Mouse (Mus musculus) colon, adult 2 months (tissue): Measurements from ENCODE around the gene Rpain. TPM values are rescaled to one million over a fixed set of nuclear protein-coding genes. Genes with fewer than 3 reads are reported as not detected.

Source experiments
- polyA plus RNA-seq: library from polyadenylated mRNA; depleted of rRNA; stranded (reverse); fragments of >200 nt; gene quantifications from 2 replicates; pipeline ENCODE4 v1.2.3, GENCODE M21; 2012; rRNA removed

Gene Rpain
- 15.6 and 18.3 TPM in 2 replicates for polyA plus RNA-seq

DNA sequence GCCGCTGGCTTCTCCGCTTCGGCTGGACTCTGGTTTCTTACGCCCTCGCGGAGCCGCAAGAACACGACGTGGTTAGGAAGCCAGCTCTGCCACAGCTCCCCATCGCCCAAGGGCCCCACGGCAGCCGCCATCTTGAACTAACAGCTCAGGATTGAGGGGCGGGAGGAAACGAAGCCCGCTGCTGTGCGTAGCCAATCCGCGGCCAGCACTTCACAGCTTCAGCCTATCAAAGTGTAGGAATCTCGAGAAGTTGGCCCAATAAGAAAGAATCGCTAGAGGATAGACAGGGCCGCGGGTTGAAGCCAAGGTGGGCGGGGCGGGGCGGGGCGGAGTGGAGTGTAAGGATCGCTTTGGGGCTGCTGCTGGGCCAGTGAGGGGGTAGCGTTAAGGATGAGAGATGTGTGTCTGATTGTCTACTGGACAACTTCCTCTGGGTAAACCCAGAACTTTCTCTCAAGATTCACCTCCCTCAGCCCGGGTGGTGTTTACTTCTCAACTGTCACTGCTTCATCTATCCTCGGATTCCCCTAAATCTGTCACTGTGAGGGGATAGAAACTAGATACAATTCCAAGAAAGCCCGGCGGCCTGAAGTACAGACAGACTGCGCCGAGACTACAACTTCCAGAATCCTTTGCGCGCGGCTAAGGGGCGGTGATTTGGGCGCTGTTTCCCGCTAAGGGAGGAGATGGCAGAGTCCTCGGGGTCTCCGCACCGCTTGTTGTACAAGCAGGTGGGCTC lies at the start of gene Rpain, which contains the start of gene Nup88:
TSS of gene Rpain (plus strand) at position 393 of the 739 bp plus-strand sequence.
TSS of gene Nup88 (minus strand) at position 153 of the 739 bp plus-strand sequence.

DNA sequence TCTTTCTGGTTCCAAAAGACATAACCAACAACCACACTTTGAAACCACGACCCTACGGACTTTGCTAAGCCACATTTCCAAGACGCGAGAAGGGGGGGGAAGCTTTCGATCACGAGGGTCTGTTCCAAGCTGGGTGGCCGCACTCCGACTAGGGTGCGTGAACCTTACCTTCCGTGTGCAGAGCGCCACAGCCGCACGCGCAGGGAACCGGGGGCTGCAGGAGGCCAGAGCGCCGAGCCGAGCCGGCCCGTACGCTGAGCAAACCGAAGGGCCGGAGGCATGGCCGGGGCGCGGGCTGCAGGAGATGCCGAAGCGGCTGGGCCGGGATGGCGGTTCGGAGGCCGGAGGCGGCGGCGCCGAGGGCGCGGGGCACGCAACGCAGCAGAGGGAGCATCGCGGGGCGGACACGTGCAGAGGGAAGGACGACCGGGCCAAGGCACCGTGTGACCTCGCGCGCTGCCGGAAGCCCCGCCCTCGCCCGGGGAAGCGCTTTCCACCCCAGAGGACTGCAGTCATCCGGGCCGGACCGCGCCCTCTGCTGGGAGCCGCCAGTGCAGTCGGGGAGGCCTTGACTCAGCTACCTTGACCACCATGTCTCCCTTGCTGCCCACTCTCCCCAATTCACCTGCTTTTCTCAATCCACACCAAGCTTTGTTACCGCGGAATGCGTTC lies 12.7 kb downstream of the Rpain start, which contains the start of gene C1qbp:
TSS of gene C1qbp (minus strand) at position 470 of the 672 bp plus-strand sequence.

DNA sequence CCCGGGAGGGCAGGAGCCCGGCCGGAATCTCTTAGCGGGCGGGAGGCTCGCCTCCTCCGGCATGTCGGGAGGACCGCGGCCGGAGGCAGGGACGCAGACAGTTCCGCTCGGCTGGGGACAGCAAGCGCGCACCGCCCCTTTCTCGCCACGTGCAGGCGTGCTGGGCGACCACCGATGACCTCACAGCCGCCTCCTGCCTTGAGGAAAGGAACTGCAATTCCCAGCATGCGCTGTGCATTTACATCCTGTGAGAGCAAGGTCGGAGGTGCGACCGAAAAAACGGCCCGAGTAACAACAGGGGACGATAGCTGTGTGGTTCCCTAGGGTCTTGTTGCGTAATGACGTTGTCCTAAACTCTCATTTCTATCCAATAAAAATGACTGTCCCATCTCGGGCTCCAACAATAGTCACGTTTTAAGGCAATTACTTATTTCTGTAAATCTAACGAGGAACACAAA lies 34.3 kb downstream of the Rpain start, which contains the start of gene Dhx33:
TSS of gene Dhx33 (minus strand) at position 122 of the 458 bp plus-strand sequence.

DNA sequence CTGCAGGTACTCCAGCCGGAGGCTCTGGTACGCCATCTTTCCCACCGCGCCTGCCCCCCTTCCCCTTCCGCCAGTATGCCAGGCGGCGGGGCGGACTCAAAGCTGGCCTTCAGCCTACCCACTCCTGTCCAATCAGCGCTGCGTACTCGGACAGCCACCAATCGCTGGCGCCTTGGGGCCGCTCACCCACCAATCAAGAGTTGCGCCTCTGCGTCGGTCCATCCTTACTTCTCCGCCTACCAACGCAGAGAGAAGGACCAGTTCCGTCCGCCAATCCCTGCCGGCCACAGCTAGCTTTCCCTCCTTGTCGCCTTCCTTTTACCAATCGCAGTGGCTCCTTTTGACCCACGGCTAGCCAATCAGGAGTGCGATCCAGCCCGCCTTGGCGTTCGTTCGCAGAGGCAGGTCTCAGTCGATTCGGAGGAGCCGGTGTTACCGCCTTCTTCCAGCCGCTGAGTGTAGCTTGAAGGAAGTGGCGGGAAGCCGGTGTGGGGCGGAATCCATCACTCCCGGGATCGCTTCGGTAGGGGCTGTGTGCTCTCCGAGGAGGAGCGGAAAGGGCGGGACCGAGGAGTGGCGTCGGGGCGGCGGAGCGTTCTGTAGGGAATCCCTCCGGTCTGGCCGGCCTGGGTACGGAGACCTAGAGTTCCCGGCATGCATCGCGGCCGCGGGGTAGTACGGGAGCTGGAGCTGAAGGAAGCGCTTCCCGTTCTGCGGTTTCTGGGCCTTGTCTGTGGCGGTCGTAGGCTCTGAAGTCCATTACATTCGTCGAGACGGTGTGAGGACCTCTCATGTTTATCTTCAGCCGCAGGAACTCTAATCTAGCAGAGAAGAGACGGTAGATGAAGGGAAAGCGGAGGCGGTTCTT lies 49.4 kb downstream of the Rpain start, which contains the start of the genes Mis12 and Derl2:
TSS of gene Mis12 (plus strand) at position 411 of the 868 bp plus-strand sequence.
TSS of gene Derl2 (minus strand) at position 641 of the 868 bp plus-strand sequence.

Other genes starting within 250 kb of the Rpain start
- gene Zfp3, start 206.0 kb upstream of the Rpain start, polyA plus RNA-seq = 1.1 and 1.3 TPM in 2 replicates
- gene Scimp, start 157.6 kb upstream of the Rpain start, polyA plus RNA-seq = 0.63 and 0.94 TPM in 2 replicates
- gene Rabep1, start 125.4 kb upstream of the Rpain start, polyA plus RNA-seq = 1.8 and 2.0 TPM in 2 replicates
- 16.0 and 18.7 TPM in 2 replicates for gene Nup88, start 240 bp upstream of the Rpain start, polyA plus RNA-seq
- 169 and 185 TPM in 2 replicates for gene C1qbp, start 12.8 kb downstream of the Rpain start, polyA plus RNA-seq
- 12.8 and 13.4 TPM in 2 replicates for gene Dhx33, start 34.2 kb downstream of the Rpain start, polyA plus RNA-seq
- 1.8 and 2.1 TPM in 2 replicates for gene Mis12, start 49.4 kb downstream of the Rpain start, polyA plus RNA-seq
- 5.6 and 7.2 TPM in 2 replicates for gene Derl2, start 49.6 kb downstream of the Rpain start, polyA plus RNA-seq
- gene 6330403K07Rik, start 63.3 kb downstream of the Rpain start, polyA plus RNA-seq = 1.8 and 4.1 TPM in 2 replicates
- gene Nlrp1a, start 174.5 kb downstream of the Rpain start, polyA plus RNA-seq = not detected in 2 replicates